Mouse (Mus musculus): ENCODE data around the gene Col6a1. TPM values are rescaled to one million over a fixed set of nuclear protein-coding genes. Genes with fewer than 3 reads are reported as not detected.
"Not testable (repeated sequence)": the region's sequence is repeated elsewhere in the genome, so short reads cannot be mapped to it uniquely, and the experiment has no call there.

Col6a1 gene
- polyA plus RNA-seq (2012; rRNA removed) = 316 and 385 TPM in 2 replicates

- DNase-seq (ENCODE audit: low read depth) = no peak
These were observed at the start of gene Col6a1 for GRCm38 (mm10) chr10:76725682-76726285. Gene Col6a1 (minus strand): TSS chr10:76726168.

- DNase-seq (ENCODE audit: low read depth) = no peak
These were observed 45.7 kb upstream of the Col6a1 start for GRCm38 (mm10) chr10:76771624-76772023.

GRCm38 (mm10) chr10:76771086-76771485 lies 45.1 kb upstream of the Col6a1 start:
- DNase-seq (ENCODE audit: low read depth) = no peak

DNA sequence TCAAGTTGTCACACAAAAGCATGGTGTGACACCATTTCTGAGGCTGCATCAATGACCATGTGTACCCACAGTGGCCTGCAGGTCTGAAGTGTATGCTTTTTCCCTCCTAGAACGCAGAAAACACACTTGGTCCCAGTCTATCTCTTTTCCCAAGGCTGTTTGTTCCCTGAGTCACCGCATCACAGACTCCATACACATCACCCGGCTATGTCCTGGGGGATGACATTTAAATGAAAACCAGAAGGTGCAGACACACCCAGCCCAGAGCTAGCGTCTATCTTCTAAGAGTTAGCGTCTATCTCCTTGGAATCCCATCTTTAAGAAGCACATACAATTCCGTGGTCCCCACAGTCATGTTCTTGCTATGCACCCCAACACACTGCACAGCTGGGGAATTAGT lies 43.6 kb upstream of the Col6a1 start:
- no peak for DNase-seq (ENCODE audit: low read depth)

- DNase-seq (ENCODE audit: low read depth) = no peak
These were observed 40.2 kb upstream of the Col6a1 start for GRCm38 (mm10) chr10:76766196-76766595.

GRCm38 (mm10) chr10:76764927-76765326 lies 39.0 kb upstream of the Col6a1 start:
- DNase-seq (ENCODE audit: low read depth) = no peak

DNA sequence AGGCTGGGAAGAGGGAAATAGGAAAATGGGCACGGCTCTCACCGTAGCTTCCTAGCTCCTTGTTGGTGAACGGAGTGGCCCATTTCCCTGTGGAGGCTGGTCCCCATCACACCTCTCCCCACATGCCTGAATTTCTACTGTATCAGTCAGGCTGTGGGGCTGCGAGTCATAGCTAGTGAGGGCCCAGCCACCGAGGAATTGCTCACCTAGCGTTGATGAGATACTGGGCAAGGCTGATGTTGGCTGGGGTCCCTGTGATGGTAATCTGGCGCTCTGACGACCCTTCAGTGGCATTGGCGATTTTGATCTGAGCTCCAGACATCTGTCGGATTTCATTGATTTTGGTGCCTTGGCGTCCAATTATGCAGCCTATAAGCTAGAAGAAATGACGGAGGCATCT lies 37.0 kb upstream of the Col6a1 start:
- no peak for DNase-seq (ENCODE audit: low read depth)

DNA sequence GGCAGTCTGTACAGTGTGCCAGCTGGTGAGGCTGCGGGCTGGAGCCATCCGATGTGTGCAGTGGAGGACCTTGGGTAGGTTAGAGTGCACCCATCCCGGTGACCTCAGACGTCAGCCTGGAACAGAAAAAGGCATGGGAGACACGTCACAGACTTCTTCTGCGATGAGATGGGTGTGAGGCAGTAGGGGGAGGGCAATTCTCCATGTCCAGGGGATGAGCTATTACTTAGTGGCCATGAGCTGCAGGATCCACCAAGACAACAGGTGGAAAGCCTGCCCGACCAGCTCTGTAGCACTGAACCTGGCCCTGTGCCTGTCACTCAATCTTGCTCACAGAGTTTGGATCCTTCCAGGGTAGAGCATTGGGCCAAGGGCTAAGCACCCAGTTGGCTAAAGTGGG lies 36.4 kb upstream of the Col6a1 start:
- DNase-seq (ENCODE audit: low read depth) = no peak

DNA sequence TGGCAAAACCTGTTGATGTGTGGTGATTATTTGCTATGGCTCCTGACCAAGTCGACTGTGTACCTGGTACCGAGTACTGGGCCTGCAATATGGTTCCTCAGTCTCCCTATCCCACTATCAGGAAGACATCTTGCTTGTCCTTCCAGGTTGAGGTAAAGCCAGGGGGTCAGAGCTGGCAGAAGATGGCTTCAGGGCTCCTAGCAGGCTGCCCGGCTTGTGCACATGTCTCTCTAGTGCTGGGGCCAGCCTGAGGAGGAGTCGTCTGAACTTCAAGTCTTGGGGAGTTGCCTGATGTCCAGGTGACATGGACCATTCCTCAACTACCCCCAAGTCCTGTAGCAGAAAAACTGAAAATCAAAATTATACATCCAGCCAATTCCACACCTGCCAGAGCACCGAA lies 33.9 kb upstream of the Col6a1 start:
- DNase-seq (ENCODE audit: low read depth) = no peak

GRCm38 (mm10) chr10:76753640-76754039 lies 27.7 kb upstream of the Col6a1 start:
- no peak for DNase-seq (ENCODE audit: low read depth)

GRCm38 (mm10) chr10:76744267-76744666 lies 18.3 kb upstream of the Col6a1 start:
- DNase-seq (ENCODE audit: low read depth) = not testable (repeated sequence)

GRCm38 (mm10) chr10:76736764-76737163 lies 10.8 kb upstream of the Col6a1 start:
- no peak for DNase-seq (ENCODE audit: low read depth)

DNA sequence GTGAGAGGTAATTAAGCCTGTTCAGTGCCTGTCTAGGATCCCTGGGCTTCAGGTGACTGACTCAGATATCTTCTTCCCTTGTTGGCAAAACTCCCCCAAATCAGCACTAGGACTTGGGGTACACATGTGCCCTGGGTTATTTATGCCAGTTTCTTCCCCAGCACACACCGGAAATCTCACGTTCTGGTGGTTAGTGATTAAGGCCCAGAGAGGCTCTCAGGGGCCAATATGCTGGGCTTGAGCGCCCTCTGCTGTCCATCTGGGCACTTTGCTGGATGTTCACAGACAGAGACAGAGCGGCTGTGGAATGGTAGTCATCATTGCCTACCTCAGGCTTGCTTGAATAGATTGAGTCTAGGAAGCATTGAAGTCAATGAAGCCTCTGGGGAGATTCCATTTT lies 9.0 kb upstream of the Col6a1 start:
- DNase-seq (ENCODE audit: low read depth) = no peak

DNA sequence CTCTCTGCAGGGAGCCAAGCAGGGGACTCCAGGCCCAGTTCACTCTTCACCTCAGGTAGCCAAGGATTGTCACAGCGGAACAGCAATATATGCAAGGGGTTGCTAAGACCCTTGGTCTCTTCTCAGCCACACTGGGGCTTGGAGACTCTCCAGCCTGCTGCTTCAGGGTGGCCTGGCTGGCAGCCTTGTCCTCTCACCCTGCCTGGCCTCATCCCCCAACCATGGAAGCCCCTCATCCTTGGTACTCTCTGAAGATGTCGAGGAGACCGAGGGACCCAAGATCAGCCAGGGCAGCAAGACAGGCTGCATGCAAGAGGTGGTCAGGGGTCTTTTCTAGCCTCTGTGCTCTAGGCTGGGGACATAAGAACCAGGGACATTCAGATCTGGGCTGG lies 7.7 kb upstream of the Col6a1 start:
- no peak for DNase-seq (ENCODE audit: low read depth)

DNA sequence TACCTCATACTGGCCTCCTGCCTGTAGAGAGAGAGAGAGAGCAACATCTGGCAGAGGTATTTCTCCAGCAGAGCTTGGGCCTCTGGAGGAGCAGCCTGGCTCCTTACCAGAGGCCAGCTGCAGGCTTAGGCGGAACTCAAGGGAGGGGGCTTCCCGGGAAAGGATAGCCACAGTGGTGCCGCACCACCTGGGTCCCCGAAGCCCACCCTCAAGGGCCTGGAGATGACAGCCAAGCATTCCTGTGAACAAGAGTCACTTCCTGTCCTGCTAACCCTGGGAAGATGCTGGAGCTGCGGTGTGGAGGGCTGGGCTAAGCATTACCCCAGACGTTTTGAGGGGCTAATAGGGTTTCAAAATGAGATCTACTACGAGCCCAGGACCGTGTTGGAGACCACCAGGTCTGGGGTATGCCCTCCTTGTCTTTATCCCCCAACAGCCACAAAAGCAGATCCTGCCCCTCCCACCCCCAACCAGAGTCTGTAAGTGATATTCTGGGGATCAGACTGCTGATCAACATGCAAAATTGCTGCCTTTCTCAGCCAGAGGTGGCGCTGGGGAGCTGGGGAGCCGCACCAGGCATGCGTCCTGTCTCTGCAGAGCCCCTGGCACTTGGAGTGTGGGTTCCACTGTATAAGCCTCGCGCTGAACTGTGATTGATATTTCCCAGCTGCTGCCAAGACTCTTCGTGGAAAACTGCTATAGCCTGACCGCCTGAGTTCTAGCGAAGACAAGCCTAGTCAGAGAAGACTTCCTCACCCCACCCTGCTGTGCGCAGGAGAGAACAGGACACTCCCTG lies 7.1 kb upstream of the Col6a1 start:
- no peak for DNase-seq (ENCODE audit: low read depth)

DNA sequence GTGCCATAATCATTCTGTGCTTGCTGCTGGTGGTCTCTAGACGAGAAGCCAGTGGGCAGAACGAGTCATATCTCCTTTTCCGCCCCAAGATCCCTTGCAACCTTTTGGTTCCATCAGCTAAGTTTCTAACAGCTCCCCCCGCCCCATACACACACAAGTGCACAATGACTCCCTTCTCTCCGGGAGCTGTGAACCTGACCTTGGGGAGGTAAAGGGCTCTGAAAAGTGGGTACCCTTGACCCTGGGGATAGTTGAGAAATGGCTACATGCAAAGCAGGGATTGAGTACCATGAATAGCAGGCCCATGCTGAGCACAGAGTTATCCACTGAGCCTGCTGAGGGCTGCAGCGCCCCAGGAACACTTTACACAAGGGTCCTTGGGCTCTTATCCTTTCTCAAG lies 6.4 kb upstream of the Col6a1 start:
- DNase-seq (ENCODE audit: low read depth) = no peak

DNA sequence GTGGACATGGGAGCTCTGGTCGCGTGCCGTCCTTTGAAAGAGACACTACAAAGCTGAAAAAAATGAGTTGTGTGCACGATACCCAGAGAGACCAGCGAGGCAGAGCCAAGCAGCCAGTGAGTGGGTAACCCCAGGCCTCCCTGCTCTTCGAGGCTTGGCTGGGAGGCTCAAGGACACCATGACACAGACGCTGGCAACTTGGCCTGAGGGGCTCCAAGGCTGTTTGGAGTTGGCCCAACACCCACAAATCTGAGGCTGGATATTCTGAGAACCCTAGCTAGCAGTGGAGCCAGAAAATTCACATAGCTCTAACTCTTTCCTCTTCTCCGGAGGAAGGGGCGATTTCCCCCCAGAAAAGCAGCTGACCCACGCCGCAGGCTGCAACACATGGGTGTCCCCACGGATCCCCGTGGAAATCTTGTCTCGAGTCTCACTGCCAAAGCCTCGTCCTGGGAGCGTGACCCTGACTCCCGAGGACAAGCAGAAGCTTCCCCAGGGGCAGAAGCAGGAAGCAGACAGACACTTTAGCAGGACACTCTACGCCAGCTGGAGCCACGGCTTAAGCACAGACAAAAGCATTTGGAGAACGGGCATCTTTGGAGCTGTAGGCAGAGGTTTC lies 5.8 kb upstream of the Col6a1 start:
- no peak for DNase-seq (ENCODE audit: low read depth)

DNA sequence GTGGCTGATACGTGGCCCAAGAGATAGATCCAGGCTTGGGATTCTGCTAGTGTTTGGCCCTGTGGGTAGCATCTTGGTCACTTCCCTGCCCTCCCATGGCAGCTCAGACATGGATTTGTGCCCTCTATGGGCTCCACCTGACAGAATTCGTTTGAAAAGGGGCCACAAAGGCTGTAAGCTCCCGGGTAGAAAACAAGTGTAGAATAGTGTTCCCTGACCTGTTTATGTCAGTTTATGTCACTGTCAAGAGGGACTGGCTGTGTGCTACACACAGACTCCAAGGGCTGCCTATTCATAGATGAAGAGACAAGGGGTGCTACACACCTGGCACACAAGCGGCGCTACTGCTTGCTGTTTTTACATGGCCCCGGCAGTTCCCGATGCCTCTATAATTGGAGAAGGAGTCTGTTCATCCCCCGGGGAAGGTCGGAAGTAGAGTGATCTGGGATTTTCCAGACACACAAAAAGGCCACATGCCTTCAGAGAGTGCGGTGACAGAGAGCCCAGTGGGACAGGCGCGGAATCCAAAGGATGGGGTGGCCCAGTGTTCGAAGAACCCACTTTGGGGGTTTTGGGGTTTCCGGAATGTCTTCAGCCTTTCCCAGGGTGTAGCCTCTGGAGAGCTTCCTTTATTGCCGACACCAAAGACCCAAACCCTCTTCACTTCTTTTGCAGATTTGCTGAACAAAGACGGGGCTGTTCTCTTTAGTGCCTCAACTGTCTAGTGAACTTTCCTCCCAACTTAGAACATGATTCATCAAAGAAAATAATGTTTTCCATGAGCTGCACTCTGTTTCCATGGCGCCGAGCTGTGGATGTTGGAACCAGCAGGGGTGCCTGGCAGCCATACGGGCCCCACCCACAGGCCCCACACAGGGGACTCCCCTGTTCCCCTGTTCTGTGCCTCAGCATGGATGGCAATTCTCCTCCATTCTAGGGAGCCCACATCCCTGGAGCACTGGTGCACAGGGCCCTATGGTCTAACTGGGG lies 4.0 kb upstream of the Col6a1 start:
- DNase-seq (ENCODE audit: low read depth) = no peak

GRCm38 (mm10) chr10:76728369-76728768 lies 2.4 kb upstream of the Col6a1 start:
- no peak for DNase-seq (ENCODE audit: low read depth)

DNA sequence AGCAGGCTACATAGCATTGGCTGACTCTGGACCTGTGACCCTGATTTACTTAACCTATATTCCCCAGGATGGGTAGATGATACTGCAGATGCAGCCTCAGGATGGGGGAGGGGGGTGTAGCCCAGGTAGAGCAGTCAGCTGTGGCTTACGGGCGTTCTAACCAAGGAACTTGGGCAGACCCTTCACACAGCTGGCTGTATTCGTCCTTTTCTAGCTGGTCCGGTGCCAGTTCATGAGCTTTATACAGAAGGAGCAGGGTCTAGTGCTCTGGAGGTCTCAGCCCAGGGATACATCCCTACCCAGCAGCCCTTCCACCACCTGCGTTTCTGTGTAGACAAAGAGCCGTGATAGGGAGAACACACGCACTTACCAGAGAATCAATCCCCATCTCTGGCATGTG lies 1.3 kb upstream of the Col6a1 start:
- DNase-seq (ENCODE audit: low read depth) = no peak

DNA sequence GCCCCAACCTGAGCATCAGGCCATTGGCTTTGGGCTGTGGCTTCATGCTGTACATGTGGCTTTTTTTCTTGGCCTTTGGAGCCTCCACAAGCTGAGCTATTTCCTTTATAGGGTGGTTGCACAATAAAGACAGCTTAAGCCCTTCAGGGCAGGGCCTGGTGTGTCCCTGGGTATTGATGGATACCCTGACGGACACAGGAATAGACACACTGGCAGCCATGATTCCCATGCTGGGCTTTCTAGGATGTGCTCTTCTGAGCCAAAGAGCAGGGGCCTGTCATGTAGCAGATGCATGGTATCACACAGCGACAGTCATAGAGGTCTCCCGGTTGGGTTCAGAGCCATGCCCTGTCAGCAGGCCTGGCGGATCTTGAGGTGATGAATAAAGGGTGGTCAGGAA lies 898 bp upstream of the Col6a1 start:
- DNase-seq (ENCODE audit: low read depth) = no peak

DNA sequence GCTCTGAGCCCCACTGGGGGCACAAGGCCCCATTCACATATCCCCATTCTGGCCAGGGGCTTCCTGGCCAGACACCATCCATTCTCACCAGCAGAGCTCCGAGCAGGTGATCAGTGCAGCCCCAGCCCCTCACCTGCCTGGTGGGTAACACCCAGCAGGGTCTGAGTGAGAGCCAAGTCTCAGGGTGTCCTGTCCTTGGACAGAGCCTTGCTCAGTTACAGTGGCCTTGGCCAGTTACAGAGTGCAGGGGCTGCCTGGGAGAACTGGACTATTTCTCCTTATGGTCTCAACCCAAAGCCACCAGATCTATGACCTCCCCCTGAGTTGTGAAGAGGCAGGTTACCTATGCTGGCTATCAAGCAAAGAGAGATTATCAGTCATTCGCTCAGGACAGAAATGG lies 871 bp downstream of the Col6a1 start:
- DNase-seq (ENCODE audit: low read depth) = no peak
